Mouse (Mus musculus): Measurements from ENCODE around the gene Klhl9.
"Not testable (repeated sequence)": the region's sequence is repeated elsewhere in the genome, so short reads cannot be mapped to it uniquely, and the experiment has no call there.

The Klhl9 gene

DNA sequence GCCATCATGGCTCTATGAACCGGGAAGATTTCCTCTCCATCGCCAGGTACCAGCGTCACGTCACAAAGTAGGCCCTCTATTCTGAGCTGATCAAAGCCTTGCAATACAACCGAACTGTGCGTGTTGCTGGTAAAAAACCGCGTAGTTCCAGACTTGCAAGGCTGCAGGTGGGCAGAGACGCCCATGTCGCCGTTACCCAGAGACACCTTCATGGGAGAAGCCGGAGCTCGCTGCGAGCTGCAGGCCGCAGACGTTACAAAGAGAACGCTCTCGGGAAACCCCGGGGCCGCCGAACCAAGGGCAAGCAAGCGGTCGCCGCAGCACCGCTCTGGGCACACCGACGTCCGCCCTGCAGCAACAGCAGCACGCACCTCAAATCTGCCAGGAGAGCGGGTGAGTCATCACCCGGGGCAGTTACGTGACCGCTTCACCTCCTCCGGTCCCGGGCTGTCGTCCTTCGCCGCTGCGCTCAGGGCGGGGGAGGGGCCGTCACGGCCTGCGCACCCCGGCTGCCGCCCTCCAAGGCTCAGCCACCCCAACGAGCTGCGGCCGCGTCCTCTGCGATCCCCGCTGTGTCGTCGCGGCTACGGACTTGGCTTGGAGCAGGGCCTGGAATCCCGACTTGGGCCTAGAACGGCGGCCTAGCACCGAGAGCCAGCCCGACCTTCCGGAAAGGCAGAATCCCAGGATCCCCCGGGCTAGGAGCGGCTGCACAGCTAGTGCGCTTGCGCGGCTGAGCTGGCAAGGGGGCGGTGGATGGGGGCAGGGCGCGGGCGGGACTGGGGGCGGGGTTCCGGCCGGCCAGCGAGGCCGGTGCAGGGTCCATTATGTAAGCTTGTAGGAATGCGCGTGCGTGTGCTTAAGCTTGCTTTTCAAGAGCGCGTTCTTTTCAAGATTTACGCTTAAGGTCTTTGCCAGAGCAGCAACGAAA lies at the start of gene Klhl9, which contains the start of gene Gm26566:
Klhl9 (minus strand) TSS at position 675 of the 931 bp plus-strand sequence.
Gm26566 (plus strand) TSS at position 15 of the 931 bp plus-strand sequence.
- DNase-seq = peak; percentile 93 to 94

- DNase-seq = peak; percentile 66 to 78
These were observed 41.2 kb upstream of the Klhl9 start for GRCm38 (mm10) chr4:88763384-88764018.

DNA sequence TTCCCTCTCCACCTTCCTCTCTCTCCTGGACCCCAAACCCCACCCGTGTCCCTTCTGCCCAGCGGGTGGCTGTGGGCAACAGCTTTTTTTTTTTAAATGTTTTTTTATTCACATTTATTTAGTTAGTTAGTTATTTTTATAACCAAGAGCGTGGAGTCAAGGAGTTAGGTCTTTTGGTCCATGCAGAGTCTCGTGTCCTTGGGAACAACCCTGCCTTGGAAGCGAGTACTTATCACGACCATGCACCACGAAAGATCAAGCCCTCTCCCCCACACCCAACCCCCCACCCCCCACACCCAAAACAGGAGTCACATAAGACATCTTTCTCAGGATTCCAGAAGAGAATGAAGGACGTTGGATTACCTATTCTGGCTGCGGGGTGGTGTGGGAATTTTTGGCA lies 40.1 kb upstream of the Klhl9 start:
- not testable (repeated sequence) for DNase-seq

DNA sequence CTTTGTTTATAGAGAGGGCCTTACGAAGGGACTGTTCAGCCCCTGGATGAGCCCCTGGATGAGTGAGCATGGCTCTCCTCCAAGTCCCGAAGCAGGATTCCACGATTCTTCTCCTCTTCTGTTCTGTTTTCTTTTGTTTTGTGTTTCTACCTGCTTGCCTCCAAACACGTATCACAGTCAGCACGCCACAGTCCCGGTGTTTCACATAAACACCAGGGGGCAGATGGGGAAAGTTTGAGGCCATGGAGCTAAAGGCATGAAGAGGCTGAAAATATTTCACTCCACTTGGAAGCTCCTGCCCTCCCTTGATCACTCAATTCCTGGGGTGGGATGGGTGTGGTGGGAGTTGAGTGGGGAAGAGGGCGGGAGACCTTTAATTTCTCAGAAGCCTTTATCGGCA lies 39.5 kb upstream of the Klhl9 start:
- DNase-seq = peak; percentile 25 to 46

GRCm38 (mm10) chr4:88760431-88760830 lies 38.2 kb upstream of the Klhl9 start:
- DNase-seq = peak; percentile 86 to 87

DNA sequence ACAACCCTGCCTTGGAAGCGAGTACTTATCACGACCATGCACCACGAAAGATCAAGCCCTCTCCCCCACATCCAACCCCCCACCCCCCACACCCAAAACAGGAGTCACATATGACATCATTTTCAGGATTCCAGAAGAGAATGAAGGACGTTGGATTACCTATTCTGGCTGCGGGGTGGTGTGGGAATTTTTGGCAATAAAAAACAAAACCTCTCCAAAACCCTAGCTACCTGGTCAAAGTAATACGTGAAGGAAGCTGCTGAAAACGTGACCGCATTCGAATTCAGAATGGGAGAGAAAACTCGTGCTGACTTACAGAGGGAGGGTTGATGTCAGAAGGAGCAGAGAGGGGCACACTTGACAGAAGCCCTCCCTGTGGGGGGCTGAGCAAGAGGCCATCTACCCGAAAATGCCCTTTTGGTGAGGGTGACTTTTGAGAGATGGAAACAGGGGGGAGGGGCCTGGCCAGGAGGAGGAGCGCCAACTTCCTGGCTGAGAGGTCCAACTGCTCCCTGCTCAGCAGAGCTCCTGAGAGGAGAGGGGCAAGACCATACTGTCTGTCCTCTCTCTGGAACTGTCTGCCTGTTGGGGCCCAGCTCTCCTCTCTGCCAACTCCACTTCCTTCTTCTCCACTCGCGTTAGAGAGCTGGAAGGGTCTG lies 37.5 kb upstream of the Klhl9 start, which contains the start of gene Gm13283:
Gm13283 (plus strand) TSS at position 510 of the 659 bp plus-strand sequence.
- peak in 1 of 2 experiments; percentile 69 for DNase-seq

- not testable (repeated sequence) for DNase-seq
These were observed 36.5 kb upstream of the Klhl9 start for GRCm38 (mm10) chr4:88758751-88759150.

- peak; percentile 87 to 89 for DNase-seq
These were observed 35.4 kb upstream of the Klhl9 start for GRCm38 (mm10) chr4:88757628-88758031.

GRCm38 (mm10) chr4:88756581-88757513 lies 34.6 kb upstream of the Klhl9 start:
- DNase-seq = peak in 1 of 2 experiments; percentile 24

DNA sequence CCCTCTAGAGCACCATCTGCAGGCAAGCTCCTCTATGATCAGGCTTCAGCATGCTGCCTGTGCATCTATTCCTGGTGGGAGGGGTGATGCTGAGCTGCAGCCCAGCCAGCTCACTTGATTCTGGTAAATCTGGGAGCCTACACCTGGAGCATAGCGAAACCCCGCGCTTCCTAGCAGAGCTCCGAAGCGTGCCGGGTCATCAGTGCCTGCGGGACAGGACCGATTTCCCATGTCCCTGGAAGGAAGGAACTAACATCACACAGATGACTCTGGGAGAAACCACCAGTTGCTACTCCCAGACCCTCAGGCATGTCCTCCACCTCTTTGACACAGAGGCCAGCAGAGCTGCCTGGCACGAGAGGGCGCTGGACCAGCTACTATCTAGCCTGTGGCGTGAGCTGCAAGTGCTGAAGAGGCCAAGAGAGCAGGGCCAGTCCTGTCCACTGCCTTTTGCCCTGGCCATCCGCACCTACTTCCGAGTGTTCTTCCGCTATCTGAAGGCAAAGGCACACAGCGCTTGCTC lies 32.6 kb upstream of the Klhl9 start, which contains the start of gene Gm13271:
Gm13271 (plus strand) TSS at position 51 of the 523 bp plus-strand sequence.
- peak; percentile 23 to 34 for DNase-seq

- DNase-seq = no peak
These were observed 27.7 kb upstream of the Klhl9 start for GRCm38 (mm10) chr4:88749926-88750325.

DNA sequence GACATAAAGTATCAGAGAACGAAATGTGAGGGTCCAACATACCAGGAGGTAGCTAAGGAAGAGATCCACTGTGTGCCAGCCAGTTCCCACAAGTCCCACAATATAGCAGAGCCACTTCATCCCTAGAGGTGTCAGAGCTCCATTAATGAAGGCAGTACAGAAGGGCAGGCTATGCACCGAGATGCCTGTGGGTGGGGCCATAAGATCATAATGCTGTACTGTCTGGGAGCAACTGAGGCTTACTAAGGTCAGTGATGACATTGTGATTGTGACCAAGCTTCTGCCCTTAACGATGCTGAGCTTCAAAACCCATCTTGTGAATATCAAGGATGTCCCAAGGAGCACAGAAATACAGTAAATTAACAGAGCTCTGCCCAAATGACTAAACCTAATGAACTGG lies 21.9 kb upstream of the Klhl9 start:
- DNase-seq = no peak

GRCm38 (mm10) chr4:88742771-88743371 lies 20.6 kb upstream of the Klhl9 start:
- no peak for DNase-seq

- no peak for DNase-seq
These were observed 19.2 kb upstream of the Klhl9 start for GRCm38 (mm10) chr4:88741426-88741825.

- DNase-seq = no peak
These were observed 16.8 kb upstream of the Klhl9 start for GRCm38 (mm10) chr4:88739036-88739435.

DNA sequence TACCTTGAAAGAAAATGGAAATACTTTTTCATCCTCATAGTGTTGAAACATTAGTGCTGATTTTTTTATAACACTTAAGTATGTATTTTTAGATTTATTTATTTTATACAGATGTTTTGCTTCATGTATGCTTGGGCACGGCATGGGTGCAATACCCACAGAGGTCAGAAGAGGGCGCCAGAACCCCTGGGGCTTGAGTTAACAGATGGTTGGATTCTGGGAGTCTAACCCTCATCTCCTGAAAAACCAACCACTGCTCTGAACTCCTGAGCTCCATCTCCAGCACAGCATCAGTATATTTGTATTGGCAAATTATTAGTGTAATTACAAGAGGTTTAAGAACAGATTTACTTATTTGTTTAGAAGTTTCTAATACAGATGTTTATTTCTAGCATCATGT lies 16.2 kb upstream of the Klhl9 start:
- peak; percentile 64 to 89 for DNase-seq

DNA sequence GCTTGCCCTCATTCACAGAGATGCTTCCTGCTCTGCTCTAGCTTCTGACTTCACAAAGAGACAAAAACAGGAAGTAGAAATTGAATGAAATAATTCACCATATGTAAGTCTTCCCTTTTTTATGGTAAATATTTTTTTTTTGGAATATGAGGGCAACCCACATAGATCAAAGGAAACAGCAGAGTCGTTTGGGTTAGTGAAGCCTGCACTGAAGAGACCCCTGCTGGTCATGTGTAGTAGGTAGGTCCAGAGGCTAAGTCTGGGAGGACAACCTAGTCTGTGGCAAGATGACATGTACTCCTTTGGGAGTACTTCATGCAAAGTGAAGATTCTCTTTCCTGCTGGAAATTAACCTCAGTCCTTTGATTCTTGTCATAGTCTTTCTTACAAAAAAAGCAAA lies 5.1 kb upstream of the Klhl9 start:
- peak; percentile 52 to 77 for DNase-seq

- DNase-seq = no peak
These were observed 4.5 kb upstream of the Klhl9 start for GRCm38 (mm10) chr4:88726727-88727126.

DNA sequence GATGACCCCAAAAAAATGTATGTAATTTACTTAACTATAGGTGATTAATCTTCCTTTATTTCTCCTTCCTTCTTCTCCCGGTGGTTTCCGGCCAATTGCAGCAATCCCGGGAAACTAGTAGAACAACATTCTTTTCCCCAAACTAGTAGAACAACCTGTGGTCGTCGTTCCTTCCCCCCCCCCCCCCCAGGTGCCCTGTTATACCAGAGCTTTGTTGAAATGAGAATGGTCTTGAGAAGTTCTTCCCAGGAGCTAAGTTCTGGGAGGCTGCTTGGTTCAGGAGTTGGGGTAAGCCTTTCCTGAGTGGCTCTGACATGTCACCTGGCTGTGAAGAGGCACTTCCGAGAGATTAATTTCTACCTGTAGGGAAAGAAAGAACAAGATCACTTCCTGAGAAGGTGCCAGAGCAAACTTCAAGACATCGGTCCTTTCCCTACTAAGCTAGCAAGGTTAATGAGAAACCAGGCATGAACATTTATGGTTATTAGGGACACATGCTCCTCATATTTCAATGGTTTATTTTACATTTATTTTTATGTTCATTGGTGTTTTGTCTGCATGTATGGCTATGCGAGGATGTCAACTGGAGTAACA lies 1.3 kb upstream of the Klhl9 start:
- peak in 1 of 2 experiments; percentile 16 for DNase-seq

DNA sequence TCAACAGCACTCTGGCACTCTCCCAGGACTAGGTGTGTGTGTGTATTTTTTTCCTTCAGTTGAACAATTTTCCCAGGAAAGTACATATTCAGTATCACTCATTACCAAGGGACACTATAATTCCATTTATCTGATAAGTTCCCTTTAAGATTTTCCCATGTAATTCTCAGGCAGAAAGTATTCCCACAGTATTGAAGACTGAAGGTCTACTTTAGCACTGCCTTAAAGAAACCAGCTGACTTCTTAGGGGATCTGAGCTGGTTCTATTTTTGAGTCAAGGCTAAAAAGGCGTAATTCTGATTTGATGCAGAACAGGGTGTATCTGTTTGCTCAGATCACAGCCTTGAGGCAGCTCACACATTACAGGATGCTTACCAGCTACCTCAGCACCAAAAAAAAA lies 3.5 kb downstream of the Klhl9 start:
- peak; percentile 16 to 31 for DNase-seq

DNA sequence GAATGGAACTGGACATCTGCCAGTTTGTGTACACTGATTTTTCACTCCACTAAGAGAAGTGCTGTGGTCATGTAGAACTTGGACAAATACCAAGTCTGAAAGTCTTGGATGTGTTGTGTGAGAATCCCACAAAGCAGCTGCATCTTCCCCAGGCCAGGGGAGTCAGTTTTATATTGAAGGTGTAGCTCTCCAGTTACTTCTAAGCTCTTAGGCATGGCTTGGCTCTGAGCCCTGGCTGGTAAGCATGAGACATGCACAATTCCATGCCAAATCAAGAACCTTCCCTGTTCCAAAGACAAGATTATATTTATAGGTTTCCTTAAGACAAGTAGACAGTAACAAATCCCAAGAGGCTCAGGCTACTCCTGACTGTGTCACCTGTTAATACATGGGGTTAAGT lies 7.2 kb downstream of the Klhl9 start:
- DNase-seq = peak in 1 of 2 experiments; percentile 46

Data from kidney, postnatal 36 days (tissue).